Mouse (Mus musculus): Measurements from ENCODE around the gene Faxc. TPM values are rescaled to one million over a fixed set of nuclear protein-coding genes. Genes with fewer than 3 reads are reported as not detected.

Gene Faxc
- 13.2 and 19.7 TPM in 2 replicates for polyA plus RNA-seq (2012; rRNA removed)

DNA sequence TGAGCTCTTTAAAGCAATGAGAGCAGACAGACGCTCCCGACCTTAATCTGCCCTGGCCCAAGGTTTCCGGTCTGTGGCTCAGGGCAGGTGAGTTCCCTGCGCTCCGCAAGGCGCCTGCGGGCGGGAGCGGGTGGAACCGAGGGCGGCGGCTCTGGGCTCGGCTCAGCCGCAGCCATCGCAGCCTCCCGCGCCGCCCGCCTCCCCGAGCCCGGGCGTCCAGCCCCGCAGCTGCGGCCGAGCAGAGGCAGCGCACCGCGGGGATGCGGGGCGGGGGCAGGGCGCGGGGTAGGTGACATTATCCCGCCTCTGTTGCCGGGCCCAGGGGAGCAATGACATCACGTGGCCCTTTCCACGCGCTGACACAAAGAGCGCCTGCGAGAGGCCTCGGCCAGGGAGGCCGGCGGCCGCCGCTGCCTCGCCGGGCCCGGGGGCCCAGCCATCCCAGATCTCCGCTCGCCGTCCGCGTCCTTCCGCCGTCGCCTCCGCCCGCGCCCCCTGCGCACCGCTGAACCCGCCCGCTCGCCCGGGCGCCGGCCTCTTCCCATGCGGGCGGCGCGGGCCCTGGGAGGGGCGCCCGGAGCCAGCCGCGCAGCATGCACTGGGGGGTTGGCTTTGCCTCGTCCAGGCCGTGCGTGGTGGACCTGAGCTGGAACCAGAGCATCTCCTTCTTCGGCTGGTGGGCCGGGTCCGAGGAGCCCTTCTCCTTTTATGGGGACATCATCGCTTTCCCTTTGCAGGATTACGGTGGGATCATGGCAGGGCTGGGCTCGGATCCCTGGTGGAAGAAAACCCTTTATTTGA lies at the start of gene Faxc:
Faxc (plus strand) TSS at position 359 of the 801 bp plus-strand sequence.
- peak; percentile 55 for DNase-seq (ENCODE audit: low spot score)

DNA sequence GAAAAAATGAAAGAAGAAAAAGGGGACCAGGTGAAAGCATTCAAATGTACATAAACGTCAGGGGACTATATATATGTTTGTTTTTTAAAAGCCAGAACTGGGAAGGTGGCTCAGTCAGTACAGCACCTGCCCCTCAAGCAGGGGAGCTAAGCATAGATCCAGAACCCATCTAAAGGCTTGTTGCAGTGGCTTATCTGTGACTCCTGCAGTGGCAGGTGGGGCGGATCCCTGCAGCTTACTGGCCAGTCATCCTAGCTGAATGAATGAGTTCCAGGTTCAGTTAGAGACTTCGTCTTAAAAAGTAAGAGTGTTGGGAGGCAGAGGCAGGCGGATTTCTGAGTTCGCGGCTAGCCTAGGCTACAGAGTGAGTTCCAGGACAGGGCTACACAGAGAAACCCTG lies 48.3 kb upstream of the Faxc start:
- no peak for DNase-seq (ENCODE audit: low spot score)

DNA sequence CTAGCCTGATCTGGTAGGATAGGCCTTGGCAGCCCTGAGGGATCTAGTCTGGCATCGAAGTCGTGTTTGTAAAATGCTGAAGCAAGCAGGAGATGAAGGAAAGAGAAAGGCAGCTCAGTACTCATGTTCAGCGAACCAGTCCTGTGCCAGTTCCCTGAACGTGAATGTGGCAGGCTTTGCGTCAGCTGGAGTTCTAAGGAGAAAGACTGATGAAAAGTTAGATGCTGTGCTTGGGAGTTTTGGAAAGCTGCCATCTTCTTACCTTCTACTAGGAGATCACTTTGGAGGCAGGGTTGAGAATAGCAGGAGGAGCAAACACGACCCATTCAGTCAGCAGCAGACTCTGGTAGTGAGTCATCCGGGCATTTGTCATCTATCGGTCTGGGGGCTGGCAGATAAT lies 45.3 kb upstream of the Faxc start:
- no peak for DNase-seq (ENCODE audit: low spot score)

DNA sequence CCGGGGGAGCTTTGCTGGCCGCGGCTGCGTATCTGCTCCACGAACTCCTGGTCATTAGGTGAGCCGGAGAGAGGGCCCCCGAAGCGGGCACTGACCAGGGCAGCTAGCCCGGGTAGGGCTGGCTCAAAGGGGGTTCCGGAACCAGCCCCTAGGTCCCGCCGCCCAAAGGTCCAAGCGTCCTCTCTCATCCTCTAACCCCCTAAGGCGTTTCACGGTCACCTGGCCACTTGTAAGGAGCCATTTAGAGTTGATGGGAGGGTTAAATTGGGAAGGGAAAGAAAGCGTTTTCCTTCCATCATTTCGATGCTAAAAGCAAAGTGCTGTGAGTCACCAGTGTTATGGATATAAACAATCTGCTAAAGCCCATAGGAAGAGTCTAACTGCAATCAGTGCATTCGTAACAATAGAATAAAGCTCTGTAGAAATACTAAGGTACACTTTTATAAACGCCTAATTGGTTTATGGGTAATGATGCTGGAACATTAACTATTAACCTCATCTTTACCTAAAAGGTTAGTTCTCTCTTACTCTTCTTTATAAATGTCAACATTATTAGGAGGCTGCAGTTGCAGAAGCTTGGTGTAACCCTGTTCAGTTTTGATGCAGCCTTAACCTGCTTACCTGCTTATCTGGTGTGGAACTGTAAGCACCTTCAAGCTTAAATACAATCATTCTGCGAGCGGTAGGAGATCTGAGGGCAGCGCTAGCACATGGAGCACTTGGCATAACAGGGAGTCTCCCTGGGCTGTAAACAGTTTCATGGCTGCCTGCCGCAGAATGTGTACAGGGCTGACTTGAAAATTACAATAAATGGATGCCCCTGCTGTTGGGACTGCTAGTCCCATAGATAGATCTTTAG lies 872 bp downstream of the Faxc start:
- DNase-seq (ENCODE audit: low spot score) = no peak

GRCm38 (mm10) chr4:21935378-21935777 lies 4.2 kb downstream of the Faxc start:
- no peak for DNase-seq (ENCODE audit: low spot score)

GRCm38 (mm10) chr4:21936424-21936823 lies 5.3 kb downstream of the Faxc start:
- no peak for DNase-seq (ENCODE audit: low spot score)

DNA sequence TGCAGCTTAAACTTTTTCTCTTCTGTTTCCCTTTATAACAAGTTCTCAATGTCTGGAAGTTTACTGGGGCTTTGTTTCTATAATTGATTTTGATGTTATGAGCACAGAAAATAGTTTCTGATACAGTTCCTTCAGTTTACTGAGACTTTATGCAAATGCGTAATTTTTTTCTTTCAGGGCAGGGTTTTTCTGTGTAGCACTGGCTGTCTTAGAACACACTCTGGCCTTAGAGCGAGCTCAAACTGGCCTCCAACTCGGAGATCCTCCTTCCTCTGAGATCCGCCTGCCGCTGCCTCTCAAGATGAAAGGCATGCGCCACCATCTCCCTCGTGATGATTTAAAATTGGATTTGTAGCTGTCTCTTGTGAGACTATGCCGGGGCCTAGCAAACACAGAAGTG lies 6.8 kb downstream of the Faxc start:
- no peak for DNase-seq (ENCODE audit: low spot score)

- DNase-seq (ENCODE audit: low spot score) = no peak
Measured at GRCm38 (mm10) chr4:21944672-21945071, 13.5 kb downstream of the Faxc start.

DNA sequence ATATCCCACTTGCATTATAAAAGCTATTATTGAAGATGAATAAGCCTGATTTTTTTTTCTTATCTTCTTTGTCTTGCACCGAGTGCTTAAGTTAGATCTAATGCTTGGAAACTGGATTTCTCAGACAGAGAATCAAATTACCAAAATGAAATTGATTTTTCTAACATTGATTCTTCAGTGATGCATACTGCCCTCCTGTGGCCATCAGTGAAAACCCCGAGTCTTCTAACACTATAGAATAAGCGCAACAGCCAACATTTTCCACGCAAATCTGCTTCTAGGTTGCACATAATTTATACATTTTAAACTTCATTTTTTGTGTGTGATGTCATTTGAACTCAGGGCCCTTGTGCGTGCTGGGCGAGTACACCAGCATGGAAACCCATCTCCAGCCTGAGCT lies 20.3 kb downstream of the Faxc start:
- no peak for DNase-seq (ENCODE audit: low spot score)

DNA sequence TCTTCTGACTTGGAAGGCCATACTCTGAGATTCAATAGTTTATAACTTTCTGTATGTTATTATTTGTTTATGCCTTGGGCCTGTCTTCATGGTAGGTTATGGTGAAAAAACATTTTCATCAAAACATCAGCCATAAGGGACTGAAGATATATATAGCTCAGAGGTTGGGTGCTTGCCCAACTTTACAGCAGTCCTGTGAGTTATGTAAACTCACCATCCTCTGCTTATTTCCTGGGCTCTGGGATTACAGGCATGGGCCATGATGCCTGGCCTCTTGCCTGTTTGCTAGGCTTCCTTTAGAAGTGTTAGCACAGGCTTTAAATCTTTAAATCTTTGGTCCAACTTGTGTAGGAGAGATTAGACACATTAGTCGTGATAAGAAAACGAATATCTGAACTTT lies 21.1 kb downstream of the Faxc start:
- no peak for DNase-seq (ENCODE audit: low spot score)

DNA sequence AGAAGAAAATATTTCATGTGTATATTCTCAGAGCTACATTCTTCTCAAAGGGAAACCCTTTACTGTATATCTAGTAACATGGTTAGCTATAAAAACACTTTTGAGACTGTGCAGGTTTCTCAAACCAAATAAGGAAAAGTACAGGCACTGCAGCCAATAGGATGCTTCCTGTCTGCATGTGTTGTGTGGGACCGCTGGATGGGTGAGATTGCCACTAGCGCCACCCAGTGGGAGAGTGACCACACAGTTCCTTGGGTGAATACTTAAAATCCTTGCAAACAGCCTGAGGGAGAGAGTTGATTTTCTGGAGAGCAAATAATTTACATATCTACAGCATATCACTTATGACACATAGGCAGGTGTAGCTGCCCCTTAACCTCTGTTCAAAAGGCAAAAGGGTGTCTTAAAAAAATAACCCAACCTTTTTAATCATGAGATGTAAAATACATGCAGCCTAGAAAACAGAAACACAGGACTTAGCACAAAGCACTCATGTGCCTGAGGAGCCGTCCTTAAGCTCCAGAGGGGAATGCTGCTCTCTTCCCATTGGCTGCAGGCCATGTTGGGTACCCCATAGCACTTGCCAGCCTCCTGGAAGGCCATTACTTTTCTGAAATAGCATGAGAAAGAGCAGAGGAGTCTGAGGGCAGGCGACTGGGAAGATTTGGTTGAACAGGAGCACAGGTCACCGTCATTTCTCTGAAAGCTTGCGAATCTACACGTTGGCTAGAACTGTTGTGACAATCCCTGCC lies 26.6 kb downstream of the Faxc start:
- no peak for DNase-seq (ENCODE audit: low spot score)

GRCm38 (mm10) chr4:21971949-21972348 lies 40.8 kb downstream of the Faxc start:
- DNase-seq (ENCODE audit: low spot score) = no peak

DNA sequence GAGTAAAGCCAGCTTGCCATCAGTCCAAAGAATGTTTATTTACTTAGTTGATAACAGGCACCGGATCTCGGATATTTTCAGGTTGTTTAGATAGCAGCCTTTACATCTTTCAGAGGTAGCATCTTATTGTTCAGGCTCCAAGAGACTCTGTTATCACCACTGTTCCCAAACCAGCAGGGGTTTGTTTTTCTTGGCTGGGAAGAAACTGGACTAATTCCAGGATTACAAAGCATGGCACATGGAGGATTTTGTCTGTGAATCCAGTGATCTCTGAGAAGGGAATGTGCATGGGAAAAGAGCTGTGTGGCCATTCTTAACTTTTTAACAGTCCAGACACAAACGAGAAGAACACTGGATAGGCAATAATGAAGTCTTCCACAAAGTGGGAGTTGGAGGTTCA lies 43.0 kb downstream of the Faxc start:
- no peak for DNase-seq (ENCODE audit: low spot score)

GRCm38 (mm10) chr4:21980471-21980870 lies 49.3 kb downstream of the Faxc start:
- DNase-seq (ENCODE audit: low spot score) = no peak

DNA sequence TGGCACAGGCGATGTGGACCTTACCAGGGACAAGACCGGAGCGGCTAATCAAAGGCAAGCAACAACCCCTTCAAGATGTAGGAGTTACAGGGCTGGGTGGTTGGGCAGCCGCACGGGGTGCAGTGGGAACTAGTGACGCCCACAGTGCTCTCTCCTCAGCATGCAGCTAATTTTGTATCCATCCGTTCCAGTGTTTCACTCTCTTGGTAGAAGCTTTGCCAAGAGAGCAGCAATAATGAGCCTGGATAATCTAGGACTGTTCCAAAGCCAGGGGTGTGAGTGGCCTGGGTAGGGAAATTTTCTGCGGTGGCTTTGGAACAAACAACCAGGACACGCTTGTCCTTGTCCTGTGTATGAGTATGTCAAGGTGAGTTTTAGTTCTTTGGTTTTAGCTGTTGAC lies 51.3 kb downstream of the Faxc start:
- DNase-seq (ENCODE audit: low spot score) = no peak

GRCm38 (mm10) chr4:21986857-21987256 lies 55.7 kb downstream of the Faxc start:
- no peak for DNase-seq (ENCODE audit: low spot score)

DNA sequence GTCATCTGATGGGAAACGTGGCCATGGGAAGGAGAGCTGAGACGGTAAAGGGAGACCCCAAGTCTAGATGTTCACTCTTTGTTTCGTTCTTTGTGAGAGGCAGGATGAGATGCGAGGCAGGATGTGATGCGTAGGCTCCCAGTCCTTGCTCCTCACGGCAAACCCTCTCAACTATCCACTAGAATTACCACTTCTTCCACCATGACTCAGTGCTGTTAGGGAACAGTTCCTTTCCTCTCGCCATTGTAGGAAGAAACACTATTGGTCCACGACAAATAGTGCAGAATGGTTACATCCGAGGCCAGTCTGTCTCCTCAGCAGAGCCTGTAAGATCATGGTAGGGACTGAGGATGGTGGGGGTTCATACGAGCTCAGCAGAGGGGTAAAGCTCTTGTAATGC lies 56.3 kb downstream of the Faxc start:
- DNase-seq (ENCODE audit: low spot score) = no peak

- no peak for DNase-seq (ENCODE audit: low spot score)
Measured at GRCm38 (mm10) chr4:21989571-21990091, 58.5 kb downstream of the Faxc start.

DNA sequence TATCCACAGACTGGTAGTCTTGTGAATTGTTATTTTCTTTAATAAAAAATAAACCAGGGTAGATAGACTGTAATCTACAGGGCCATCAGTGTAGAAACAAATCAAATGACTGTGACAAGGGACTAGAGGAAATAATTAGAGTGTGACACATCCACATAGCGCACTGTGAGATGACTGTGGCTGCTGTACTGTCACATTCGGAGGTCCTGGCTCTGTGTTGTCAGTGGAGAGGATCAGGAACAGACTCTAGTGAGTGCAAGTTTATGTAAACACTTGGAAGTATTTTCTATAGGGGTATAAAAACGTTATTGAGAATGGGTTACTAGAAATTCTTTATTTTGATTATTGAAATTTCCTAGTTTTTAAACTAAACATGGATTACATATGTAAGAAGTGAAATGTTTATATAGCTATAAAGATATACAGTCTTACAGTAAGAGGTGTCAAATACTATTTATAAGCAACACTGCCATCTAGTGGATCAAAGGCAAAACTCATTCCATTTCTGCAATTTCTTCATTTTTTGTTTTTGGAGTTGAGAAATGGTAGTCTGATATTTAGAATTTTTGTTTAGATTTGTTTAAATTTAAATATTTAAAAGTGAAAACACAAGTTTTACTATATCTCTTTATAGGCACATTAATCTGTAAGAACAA lies 59.6 kb downstream of the Faxc start:
- no peak for DNase-seq (ENCODE audit: low spot score)

- DNase-seq (ENCODE audit: low spot score) = no peak
Measured at GRCm38 (mm10) chr4:22017656-22018379, 86.7 kb downstream of the Faxc start.

DNA sequence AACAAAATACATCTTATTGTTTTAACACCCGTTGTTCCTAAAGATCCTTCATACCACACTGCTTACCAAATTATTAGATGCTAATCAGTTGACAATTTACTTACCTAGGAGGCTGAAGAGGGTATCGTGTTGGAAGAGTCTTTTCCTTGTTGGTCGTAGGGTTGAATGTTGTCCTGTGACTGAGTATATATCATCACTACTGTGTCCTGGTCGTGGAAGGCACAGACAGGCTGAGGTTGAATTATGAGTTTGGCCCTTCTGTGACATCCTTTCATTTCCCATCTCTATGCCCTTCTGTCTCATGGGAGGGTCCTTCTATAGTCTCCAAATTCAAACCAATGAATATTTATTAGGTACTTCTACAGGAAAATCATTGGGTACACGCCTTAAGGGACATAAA lies 87.3 kb downstream of the Faxc start:
- DNase-seq (ENCODE audit: low spot score) = no peak
